Mouse (Mus musculus): ENCODE results near the gene Ascl5. TPM values are rescaled to one million over a fixed set of nuclear protein-coding genes. Genes with fewer than 3 reads are reported as not detected.

Ascl5 gene
- not detected for polyA plus RNA-seq (2015; fragmentation: Illumina TruSeq; extraction: RNeasy Lipid Tissue Mini Kit (QIAGEN cat#74804); ENCODE audit: low read depth, low replicate concordance)

GRCm38 (mm10) chr1:136050312-136051012 lies at the start of gene Ascl5:
TSS of gene Ascl5 (plus strand) at chr1:136050804.

GRCm38 (mm10) chr1:136006292-136006748 lies 44.3 kb upstream of the Ascl5 start, which contains the start of gene Igfn1:
TSS of gene Igfn1 (minus strand) at chr1:136006342.

GRCm38 (mm10) chr1:136007211-136008158 lies 43.1 kb upstream of the Ascl5 start, which contains the start of gene Tmem9:
TSS of gene Tmem9 (plus strand) at chr1:136008150.

DNA sequence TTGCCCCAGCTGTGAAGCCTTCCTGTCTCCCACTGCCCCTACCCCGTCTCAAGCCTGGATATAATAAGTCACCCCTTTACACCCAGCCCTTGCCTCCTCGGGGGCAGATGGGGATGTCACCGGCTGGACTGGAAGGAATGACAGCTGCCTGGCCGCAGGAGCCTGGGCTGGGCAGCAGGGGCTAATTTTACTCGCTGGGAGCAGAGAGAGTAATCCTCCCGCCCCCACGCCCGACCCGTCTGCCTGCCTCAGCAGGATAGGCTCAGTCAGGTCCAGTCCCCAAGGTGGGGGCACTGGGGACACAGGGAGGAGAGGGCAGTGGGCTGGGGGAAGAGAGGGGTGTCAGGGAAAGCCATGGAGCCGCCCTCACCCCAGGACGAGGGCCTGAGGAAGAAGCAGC lies 1.9 kb downstream of the Ascl5 start, which contains the start of gene Cacna1s:
TSS of gene Cacna1s (plus strand) at position 204 of the 400 bp plus-strand sequence.

Other genes with a start within 250 kb of the Ascl5 start
- 1.5 TPM for gene Lad1, start 232.2 kb upstream of the Ascl5 start, polyA plus RNA-seq (2015; fragmentation: Illumina TruSeq; extraction: RNeasy Lipid Tissue Mini Kit (QIAGEN cat#74804); ENCODE audit: low read depth, low replicate concordance)
- 8.5 TPM for gene Tnnt2, start 214.4 kb upstream of the Ascl5 start, polyA plus RNA-seq (2015; fragmentation: Illumina TruSeq; extraction: RNeasy Lipid Tissue Mini Kit (QIAGEN cat#74804); ENCODE audit: low read depth, low replicate concordance)
- gene Pkp1, start 131.6 kb upstream of the Ascl5 start, polyA plus RNA-seq (2015; fragmentation: Illumina TruSeq; extraction: RNeasy Lipid Tissue Mini Kit (QIAGEN cat#74804); ENCODE audit: low read depth, low replicate concordance): 0.22 TPM
- gene Igfn1, start 44.5 kb upstream of the Ascl5 start, polyA plus RNA-seq (2015; fragmentation: Illumina TruSeq; extraction: RNeasy Lipid Tissue Mini Kit (QIAGEN cat#74804); ENCODE audit: low read depth, low replicate concordance): 9.1 TPM
- gene Tmem9, start 42.7 kb upstream of the Ascl5 start, polyA plus RNA-seq (2015; fragmentation: Illumina TruSeq; extraction: RNeasy Lipid Tissue Mini Kit (QIAGEN cat#74804); ENCODE audit: low read depth, low replicate concordance): 102 TPM
- gene Cacna1s, start 1.9 kb downstream of the Ascl5 start, polyA plus RNA-seq (2015; fragmentation: Illumina TruSeq; extraction: RNeasy Lipid Tissue Mini Kit (QIAGEN cat#74804); ENCODE audit: low read depth, low replicate concordance): 1.8 TPM
- gene Kif21b, start 80.6 kb downstream of the Ascl5 start, polyA plus RNA-seq (2015; fragmentation: Illumina TruSeq; extraction: RNeasy Lipid Tissue Mini Kit (QIAGEN cat#74804); ENCODE audit: low read depth, low replicate concordance): 24.9 TPM
- 0.31 TPM for gene Mroh3, start 162.0 kb downstream of the Ascl5 start, polyA plus RNA-seq (2015; fragmentation: Illumina TruSeq; extraction: RNeasy Lipid Tissue Mini Kit (QIAGEN cat#74804); ENCODE audit: low read depth, low replicate concordance)
- 1.3 TPM for gene Inava, start 183.5 kb downstream of the Ascl5 start, polyA plus RNA-seq (2015; fragmentation: Illumina TruSeq; extraction: RNeasy Lipid Tissue Mini Kit (QIAGEN cat#74804); ENCODE audit: low read depth, low replicate concordance)
- gene Gpr25, start 210.1 kb downstream of the Ascl5 start, polyA plus RNA-seq (2015; fragmentation: Illumina TruSeq; extraction: RNeasy Lipid Tissue Mini Kit (QIAGEN cat#74804); ENCODE audit: low read depth, low replicate concordance): 2.1 TPM